Mouse (Mus musculus) hindbrain, postnatal 0 days (tissue): ENCODE results near the gene Ampd3. TPM values are rescaled to one million over a fixed set of nuclear protein-coding genes. Genes with fewer than 3 reads are reported as not detected.

Experiments used
- ATAC-seq: fragments of 200-750 bp; cut with Nextera tagmentation; 2 replicates; pipeline ENCODE4 v1.8.0; 2017; ENCODE audit warnings: mild to moderate bottlenecking, moderate TSS enrichment, moderate library complexity
- DNase-seq: peaks from one replicate; pipeline ENCODE4 v3.0.0-alpha.2; 2015; ENCODE audit warnings: low spot score
- H3K27ac ChIP-seq: fragments of 300-500 bp; sonication (generic); 2 replicates; pipeline ENCODE4 v1.5.1; 2014; ENCODE audit warnings: mild to moderate bottlenecking
- H3K27me3 ChIP-seq: fragments of 300-500 bp; sonication (generic); 2 replicates; pipeline ENCODE4 v1.6.1; 2014; ENCODE audit warnings: low read length, mixed read lengths; ENCODE audit not compliant: insufficient read depth
- H3K36me3 ChIP-seq: fragments of 300-500 bp; sonication (generic); 2 replicates; pipeline ENCODE4 v1.6.1; 2014; ENCODE audit warnings: low read length, mixed read lengths; ENCODE audit not compliant: insufficient read depth
- H3K4me1 ChIP-seq: fragments of 300-500 bp; sonication (generic); 2 replicates; pipeline ENCODE4 v1.6.1; 2014; ENCODE audit warnings: antibody characterized with exemption, low read length, mixed read lengths; ENCODE audit not compliant: insufficient read depth
- H3K4me2 ChIP-seq: fragments of 300-500 bp; sonication (generic); 2 replicates; pipeline ENCODE4 v1.6.1; 2014; ENCODE audit warnings: low read depth, mild to moderate bottlenecking, low read length, moderate library complexity, mixed read lengths
- H3K4me3 ChIP-seq: fragments of 300-500 bp; sonication (generic); 2 replicates; pipeline ENCODE4 v1.5.1; 2014; ENCODE audit warnings: low read length
- H3K9ac ChIP-seq: fragments of 300-500 bp; sonication (generic); replicated peaks from 2 replicates; pipeline ENCODE4 v1.6.1; 2014; ENCODE audit warnings: mild to moderate bottlenecking, low read length, moderate library complexity, mixed read lengths
- H3K9me3 ChIP-seq: fragments of 300-500 bp; sonication (generic); 2 replicates; pipeline ENCODE4 v1.6.1; 2016; ENCODE audit warnings: low read length, mixed read lengths
- CTCF ChIP-seq: IDR thresholded peaks from 2 replicates; pipeline ENCODE4 v1.5.1; 2016; ENCODE audit warnings: antibody characterized with exemption, control low read depth, low read depth
- WGBS: fragments of 180-500 bp; shearing (Covaris S2); extraction: QIAGEN DNeasy Blood & Tissue Kit; methylation state at CpG from one replicate; pipeline ENCODE4 v1.1.7; 2014; 5-methylcytosine and 5-hydroxymethylcytosine counted together
- polyA plus RNA-seq: library from polyadenylated mRNA; unstranded; fragments of >200 nt; fragmentation: Nextera tagmentation; extraction: Ambion mirVana; gene quantifications from 2 replicates; pipeline ENCODE4 v1.2.1, GENCODE M21; 2015
- total RNA-seq: library from RNA; depleted of rRNA; stranded (reverse); fragments of >200 nt; gene quantifications from 2 replicates; pipeline ENCODE4 v1.2.3, GENCODE M21; 2014

The Ampd3 gene
- total and polyA plus RNA-seq, 2 experiments from 2014 or later: 14.3 to 24.8 TPM

DNA sequence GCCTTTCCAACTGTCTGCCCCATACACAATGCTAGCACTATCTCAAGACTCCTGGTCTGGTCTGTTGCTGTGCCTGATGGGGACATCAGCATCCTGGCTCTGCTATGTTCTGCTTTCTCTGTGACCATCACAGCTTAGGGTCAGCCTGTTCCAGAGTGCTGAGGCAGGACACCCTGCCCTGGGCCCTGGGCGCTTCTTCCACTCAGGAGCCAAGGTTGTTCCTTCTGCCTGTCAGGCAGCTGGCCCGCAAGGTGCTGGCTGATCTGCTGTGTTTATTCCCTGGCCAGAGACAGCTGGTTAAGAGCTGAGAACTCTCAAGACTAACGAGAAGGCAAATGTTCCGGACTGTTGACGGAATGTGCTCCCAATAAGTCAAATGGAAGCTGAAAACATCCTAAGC lies 24.2 kb downstream of the Ampd3 start:
- Histone ChIP-seq H3K4me2 (no peak overlapping the region), H3K27me3 (no peaks in the 10 kb centered on the region), H3K4me1 (no peaks in the 10 kb centered on the region), H3K9me3 (no peaks in the 10 kb centered on the region), H3K27ac (no peak overlapping the region), H3K36me3 (no peaks in the 10 kb centered on the region), H3K9ac (no peak overlapping the region), H3K4me3 (no peak overlapping the region)
- 80% methylated on average over 5 of the region's 5 CpGs for WGBS
- DNase-seq (no peak), ATAC-seq (no peak)
- no peak for TF ChIP-seq CTCF

DNA sequence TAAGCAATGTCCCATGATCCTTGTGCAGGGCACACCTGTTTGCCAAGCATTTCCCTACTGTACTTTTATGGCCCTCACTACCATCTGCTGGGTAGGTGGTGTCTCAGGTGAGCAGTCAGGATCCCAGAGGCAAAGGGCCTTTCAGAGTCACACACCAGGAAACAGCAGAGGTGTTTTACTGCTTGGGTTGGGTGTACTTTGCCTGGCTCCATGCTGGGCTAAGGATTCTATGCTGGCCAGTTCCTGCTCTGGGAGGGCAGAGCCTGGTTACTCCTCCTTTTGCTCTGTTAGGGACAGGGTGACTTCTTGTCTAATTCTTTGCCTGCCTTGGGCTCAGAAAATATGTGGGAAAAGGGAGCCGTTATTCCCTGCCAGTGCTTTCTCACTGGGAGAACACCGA lies 24.8 kb downstream of the Ampd3 start:
- Histone ChIP-seq H3K27ac (no peak overlapping the region), H3K9ac (no peak overlapping the region), H3K27me3 (no peaks in the 10 kb centered on the region), H3K36me3 (no peaks in the 10 kb centered on the region), H3K9me3 (no peaks in the 10 kb centered on the region), H3K4me1 (no peaks in the 10 kb centered on the region), H3K4me3 (no peak overlapping the region), H3K4me2 (no peak overlapping the region)
- ATAC-seq: no peak
- 89% methylated on average over 2 of the region's 2 CpGs for WGBS
- TF ChIP-seq CTCF: no peak
- no peak for DNase-seq

DNA sequence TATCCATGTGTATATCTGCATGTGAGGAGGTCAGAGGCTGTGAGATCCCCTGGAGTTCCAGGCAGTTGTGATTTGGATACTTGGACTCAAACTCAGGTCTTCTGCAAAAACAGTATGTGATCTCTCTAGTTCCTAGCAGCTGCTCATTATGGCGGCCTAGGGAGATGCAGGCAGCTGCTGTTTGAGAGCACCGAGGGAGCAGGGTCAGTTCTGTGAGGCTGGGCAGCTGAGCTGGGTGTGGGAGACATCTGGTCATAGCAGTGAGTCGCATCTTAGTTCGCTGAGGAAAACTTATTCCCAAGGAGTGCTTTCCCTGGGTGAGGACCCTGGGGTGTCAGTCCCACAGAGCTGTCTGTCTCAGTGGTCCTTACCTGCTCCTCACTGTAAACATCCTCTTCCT lies 26.7 kb downstream of the Ampd3 start:
- Histone ChIP-seq H3K4me2 (no peak overlapping the region), H3K4me3 (no peak overlapping the region), H3K36me3 (no peaks in the 10 kb centered on the region), H3K27ac (no peak overlapping the region), H3K4me1 (no peaks in the 10 kb centered on the region), H3K9me3 (no peaks in the 10 kb centered on the region), H3K27me3 (no peaks in the 10 kb centered on the region), H3K9ac (no peak overlapping the region)
- ATAC-seq (no peak), DNase-seq (no peak)
- TF ChIP-seq CTCF: no peak
- WGBS: 65% methylated on average over 4 of the region's 4 CpGs

DNA sequence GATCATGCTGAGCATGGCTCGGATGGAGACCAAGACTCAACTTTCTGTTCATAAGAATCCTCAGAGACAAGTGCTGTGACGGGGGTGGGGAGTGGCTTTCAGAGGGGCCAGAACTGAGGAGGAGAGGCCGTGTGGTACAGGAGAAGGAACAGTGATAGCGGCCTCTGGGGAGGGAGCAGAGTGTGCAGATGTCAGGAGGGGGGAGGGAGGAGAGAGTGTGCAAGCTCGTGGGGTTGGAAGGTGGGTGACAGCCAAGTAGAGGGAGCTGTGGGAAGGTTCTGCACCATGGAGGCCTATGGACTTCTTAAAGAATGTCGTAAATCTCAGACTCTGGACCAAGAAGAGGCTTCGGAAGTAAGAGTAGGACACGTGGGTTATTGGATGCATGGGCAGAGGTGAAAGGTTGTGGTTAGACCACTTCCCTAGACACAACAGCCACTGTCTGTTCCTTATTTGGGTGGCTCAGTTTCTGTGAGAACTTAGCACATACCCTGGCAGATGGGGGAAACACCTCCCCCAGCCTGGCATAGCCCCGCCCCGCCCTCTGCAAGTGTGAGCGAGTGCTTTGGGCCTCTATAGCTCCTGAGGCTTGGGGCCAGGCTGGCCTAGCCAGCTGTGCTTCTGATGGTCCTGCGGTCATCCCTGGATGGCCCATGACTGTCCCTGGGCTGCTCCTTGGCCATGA lies 28.5 kb downstream of the Ampd3 start:
- H3K9me3 ChIP-seq: no peaks in the 10 kb centered on the region
- H3K27me3 ChIP-seq: no peaks in the 10 kb centered on the region
- H3K4me2 ChIP-seq: no peak overlapping the region
- no peak overlapping the region for H3K9ac ChIP-seq
- 71% methylated on average over 12 of the region's 12 CpGs for WGBS
- no peaks in the 10 kb centered on the region for H3K4me1 ChIP-seq
- H3K36me3 ChIP-seq: no peaks in the 10 kb centered on the region
- no peak overlapping the region for H3K4me3 ChIP-seq
- no peak for DNase-seq
- no peak for TF ChIP-seq CTCF
- H3K27ac ChIP-seq: no peak overlapping the region
- ATAC-seq: no peak

- Histone ChIP-seq H3K9ac (no peak overlapping the region), H3K36me3 (no peaks in the 10 kb centered on the region), H3K27ac (no peak overlapping the region), H3K9me3 (no peaks in the 10 kb centered on the region), H3K27me3 (no peaks in the 10 kb centered on the region), H3K4me2 (no peak overlapping the region), H3K4me3 (no peak overlapping the region), H3K4me1 (no peaks in the 10 kb centered on the region)
- ATAC-seq (no peak), DNase-seq (no peak)
- WGBS: 78% methylated on average over 11 of the region's 11 CpGs
- TF ChIP-seq CTCF: no peak
Measured at GRCm38 (mm10) chr7:110797722-110798409, 29.9 kb downstream of the Ampd3 start.

DNA sequence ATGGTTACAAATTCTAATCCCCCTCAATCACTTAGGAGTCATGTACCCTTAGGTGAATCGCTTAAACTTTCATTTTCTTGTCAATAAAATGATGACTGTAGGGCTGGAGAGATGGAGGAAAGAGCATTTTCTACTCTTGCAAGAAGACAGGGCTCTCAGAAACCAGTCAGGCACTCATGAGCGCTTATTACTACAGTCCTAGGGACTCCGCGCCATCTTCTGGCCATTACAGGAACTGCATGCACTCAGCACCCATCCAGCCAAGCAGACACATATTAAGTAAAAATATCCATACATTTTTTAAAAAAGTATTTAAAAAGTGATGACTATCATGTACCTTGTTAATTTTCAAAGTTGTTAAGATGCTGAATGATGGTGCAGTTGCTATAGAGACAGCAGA lies 33.0 kb downstream of the Ampd3 start:
- Histone ChIP-seq H3K4me3 (no peak overlapping the region), H3K9ac (no peak overlapping the region), H3K9me3 (no peaks in the 10 kb centered on the region), H3K36me3 (no peaks in the 10 kb centered on the region), H3K4me1 (peaks cover 7% of the 10 kb centered on the region; the same call in 1 of the 2 replicates), H3K4me2 (no peak overlapping the region), H3K27me3 (no peaks in the 10 kb centered on the region), H3K27ac (peak overlapping the region; percentile 32; the same call in 1 of the 2 replicates)
- ATAC-seq (peak; percentile 66), DNase-seq (peak; percentile 92)
- WGBS: 0% methylated on average over 4 of the region's 4 CpGs
- TF ChIP-seq CTCF: peak; percentile 96

GRCm38 (mm10) chr7:110803131-110803530 lies 35.1 kb downstream of the Ampd3 start:
- H3K9me3 ChIP-seq: no peaks in the 10 kb centered on the region
- no peak overlapping the region for H3K9ac ChIP-seq
- H3K4me1 ChIP-seq: peaks cover 7% of the 10 kb centered on the region; the same call in 1 of the 2 replicates
- no peaks in the 10 kb centered on the region for H3K27me3 ChIP-seq
- no peak overlapping the region for H3K4me2 ChIP-seq
- H3K27ac ChIP-seq: no peak overlapping the region
- no peaks in the 10 kb centered on the region for H3K36me3 ChIP-seq
- TF ChIP-seq CTCF: no peak
- 95% methylated on average over 10 of the region's 10 CpGs for WGBS
- no peak overlapping the region for H3K4me3 ChIP-seq
- no peak for ATAC-seq
- DNase-seq: no peak
